In genomic region chr6:140209083-140209482, GRCm38 (mm10) we compare ENCODE assay signal across 17 mouse cellular contexts.
A peak's percentile ranks its signal among the peaks of the same experiment; 100 is the strongest.
DNase-seq lines count a peak whose midpoint lies in the region; ATAC-seq and TF ChIP-seq lines count a peak whose summit lies in the region.
"Had no signal": no experiment of that assay in that cellular context is flagged by ENCODE, and none has a peak within 500 bp of the region (broad histone marks: within the 10 kb centered on the region; RNA-seq: fewer than 3 reads in every experiment).

No protein-coding gene starts in this region.

- TF ChIP-seq CTCF in hindbrain, postnatal 0 days (IDR thresholded peaks at IDR 0.05; ENCODE audit: low read depth), result no peak
- no peak for TF ChIP-seq CTCF in lung, embryonic 14.5 days (IDR thresholded peaks at IDR 0.05; ENCODE audit: low read depth)

- DNase-seq in embryo, embryonic 10 days (ENCODE audit: low spot score), result peak; percentile 18
- DNase-seq in embryo, embryonic 11 days, result no peak
- DNase-seq in hindbrain, postnatal 0 days (ENCODE audit: low spot score), result no peak
- DNase-seq in lung, embryonic 14.5 days, result peak; percentile 44
- no peak for DNase-seq in lung, postnatal 4 days
- peak; percentile 15 for DNase-seq in lung, postnatal 36 days
- no peak for DNase-seq in lung, adult 18-20 months
- DNase-seq: B cell, adult 2 months; cerebellum, adult 8-10 months; heart, postnatal 36 days had no signal

- 85% methylated on average over 14 of the region's 14 CpGs for WGBS in hindbrain, embryonic 12.5 days
- 81% methylated on average over 14 of the region's 14 CpGs for whole genome bisulfite sequencing in hindbrain, postnatal 0 days
- WGBS in lung, embryonic 14.5 days, result 40% methylated on average over 14 of the region's 14 CpGs

- 0 out of 2 replicates have a peak, but pooled peaks have one; percentile 5 for ATAC-seq in hindbrain, embryonic 12.5 days (ENCODE audit: low FRiP score)
- ATAC-seq in hindbrain, postnatal 0 days, result no peak
- ATAC-seq in lung, embryonic 14.5 days (ENCODE audit: insufficient read depth), result peak; percentile 65
- ATAC-seq: CD4-positive, CD25-positive, alpha-beta regulatory T cell, adult 4 months; forebrain, embryonic 14.5 days had no signal

- H3K9ac ChIP-seq in hindbrain, embryonic 12.5 days, result no peak overlapping the region
- no peak overlapping the region for H3K9ac ChIP-seq in hindbrain, postnatal 0 days (replicated peaks; ENCODE audit: low read length)
- H3K9ac ChIP-seq in lung, embryonic 14.5 days, result no peak overlapping the region
- H3K9ac ChIP-seq: embryonic facial prominence, embryonic 15.5 days; heart, embryonic 13.5 days had no signal

- no peak overlapping the region for H3K4me2 ChIP-seq in hindbrain, embryonic 12.5 days (replicated peaks)
- H3K4me2 ChIP-seq in hindbrain, postnatal 0 days (ENCODE audit: low read depth, low read length), result no peak overlapping the region
- no peak overlapping the region for H3K4me2 ChIP-seq in lung, embryonic 14.5 days
- H3K4me2 ChIP-seq: embryonic facial prominence, embryonic 15.5 days; heart, embryonic 13.5 days had no signal

- no peaks in the 10 kb centered on the region for H3K36me3 ChIP-seq in hindbrain, embryonic 12.5 days
- H3K36me3 ChIP-seq in hindbrain, postnatal 0 days (ENCODE audit: insufficient read depth, low read length), result no peaks in the 10 kb centered on the region
- H3K36me3 ChIP-seq in lung, embryonic 14.5 days (ENCODE audit: insufficient read depth), result no peaks in the 10 kb centered on the region
- H3K36me3 ChIP-seq: embryonic facial prominence, embryonic 15.5 days; forebrain, embryonic 10.5 days; heart, embryonic 13.5 days had no signal

- no peak overlapping the region for H3K27ac ChIP-seq in hindbrain, embryonic 12.5 days
- no peak overlapping the region for H3K27ac ChIP-seq in hindbrain, postnatal 0 days
- H3K27ac ChIP-seq in lung, embryonic 14.5 days (ENCODE audit: low read depth), result no peak overlapping the region
- H3K27ac ChIP-seq: embryonic facial prominence, embryonic 15.5 days; forebrain, embryonic 10.5 days; heart, embryonic 13.5 days had no signal

- H3K9me3 ChIP-seq in hindbrain, embryonic 12.5 days (replicated peaks), result no peaks in the 10 kb centered on the region; the same call in 1 of the 2 replicates
- no peaks in the 10 kb centered on the region for H3K9me3 ChIP-seq in hindbrain, postnatal 0 days (ENCODE audit: low read length)
- H3K9me3 ChIP-seq in lung, embryonic 14.5 days (ENCODE audit: low read depth, low read length), result no peaks in the 10 kb centered on the region
- H3K9me3 ChIP-seq: embryonic facial prominence, embryonic 15.5 days had no signal

- H3K4me3 ChIP-seq in hindbrain, embryonic 12.5 days, result no peak overlapping the region
- no peak overlapping the region for H3K4me3 ChIP-seq in hindbrain, postnatal 0 days (ENCODE audit: low read length)
- no peak overlapping the region for H3K4me3 ChIP-seq in lung, embryonic 14.5 days (ENCODE audit: low read depth, low read length)
- H3K4me3 ChIP-seq: embryonic facial prominence, embryonic 15.5 days; erythroblast, embryonic 14.5 days; forebrain, embryonic 10.5 days; heart, embryonic 13.5 days had no signal

- H3K4me1 ChIP-seq in hindbrain, embryonic 12.5 days, result no peaks in the 10 kb centered on the region
- H3K4me1 ChIP-seq in hindbrain, postnatal 0 days (ENCODE audit: insufficient read depth, low read length), result no peaks in the 10 kb centered on the region
- H3K4me1 ChIP-seq in lung, embryonic 14.5 days (ENCODE audit: insufficient read depth), result no peaks in the 10 kb centered on the region
- H3K4me1 ChIP-seq: heart, embryonic 13.5 days had no signal

- no peaks in the 10 kb centered on the region for H3K27me3 ChIP-seq in hindbrain, embryonic 12.5 days
- H3K27me3 ChIP-seq in hindbrain, postnatal 0 days (ENCODE audit: insufficient read depth, low read length), result no peaks in the 10 kb centered on the region
- no peaks in the 10 kb centered on the region for H3K27me3 ChIP-seq in lung, embryonic 14.5 days (ENCODE audit: insufficient read depth, low read length)
- H3K27me3 ChIP-seq: embryonic facial prominence, embryonic 15.5 days; heart, embryonic 13.5 days had no signal

Comparison
In these comparisons a context has a peak if more than half of its experiments do, and no peak if none do; other contexts are left out.
1. DNase-seq: peak in embryo, embryonic 10 days (single experiment), lung, embryonic 14.5 days (single experiment) and lung, postnatal 36 days (single experiment); none in embryo, embryonic 11 days (single experiment), hindbrain, postnatal 0 days (single experiment), lung, postnatal 4 days (0 of 2) and lung, adult 18-20 months (0 of 2).